Mouse (Mus musculus) spleen, embryonic (tissue): ENCODE data around the gene Prrt4.

Source experiments
- CTCF ChIA-PET: fragments of 350-600 bp; sonication (Branson Sonifier 250); formaldehyde crosslinking; loops from one replicate; lab custom pipeline; 2022; lab: Charles Lee

Prrt4 gene

DNA sequence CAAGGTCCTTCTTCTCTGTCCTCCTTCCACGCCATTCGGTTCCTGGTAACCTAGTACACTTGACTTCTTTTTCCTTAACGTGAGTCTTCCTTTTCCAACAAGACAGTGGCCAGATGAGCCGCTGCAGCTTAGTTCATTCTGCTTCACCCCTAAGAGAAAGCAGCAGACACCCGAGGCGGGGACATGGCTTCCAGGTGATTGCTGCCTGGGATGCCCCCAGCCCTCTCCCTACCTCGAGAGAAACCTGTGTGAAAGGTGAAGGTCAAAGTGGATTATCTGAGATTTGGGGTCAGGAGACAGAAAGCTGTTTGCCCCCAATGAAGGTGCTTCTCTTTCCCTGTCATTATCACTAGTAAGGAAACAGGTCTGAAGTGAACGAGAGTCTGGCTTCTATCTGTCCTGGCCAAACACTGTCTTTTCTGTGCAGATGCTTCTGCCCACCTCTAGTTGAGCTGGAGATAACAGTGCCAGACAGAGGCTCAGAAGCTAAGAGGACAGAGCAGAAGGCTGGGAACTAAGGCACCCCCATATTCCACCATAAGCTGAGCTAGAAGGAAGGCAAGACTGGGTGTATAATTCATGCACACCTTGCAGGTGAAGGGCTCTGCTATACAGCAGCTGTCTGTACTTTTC lies 20.0 kb upstream of the Prrt4 start:
- CTCF ChIA-PET = interaction anchor here (1.2 kb wide), 1 partner anchor 34 kb away, joined by 3 read pairs; the partner anchor contains the start of gene Rbm28

DNA sequence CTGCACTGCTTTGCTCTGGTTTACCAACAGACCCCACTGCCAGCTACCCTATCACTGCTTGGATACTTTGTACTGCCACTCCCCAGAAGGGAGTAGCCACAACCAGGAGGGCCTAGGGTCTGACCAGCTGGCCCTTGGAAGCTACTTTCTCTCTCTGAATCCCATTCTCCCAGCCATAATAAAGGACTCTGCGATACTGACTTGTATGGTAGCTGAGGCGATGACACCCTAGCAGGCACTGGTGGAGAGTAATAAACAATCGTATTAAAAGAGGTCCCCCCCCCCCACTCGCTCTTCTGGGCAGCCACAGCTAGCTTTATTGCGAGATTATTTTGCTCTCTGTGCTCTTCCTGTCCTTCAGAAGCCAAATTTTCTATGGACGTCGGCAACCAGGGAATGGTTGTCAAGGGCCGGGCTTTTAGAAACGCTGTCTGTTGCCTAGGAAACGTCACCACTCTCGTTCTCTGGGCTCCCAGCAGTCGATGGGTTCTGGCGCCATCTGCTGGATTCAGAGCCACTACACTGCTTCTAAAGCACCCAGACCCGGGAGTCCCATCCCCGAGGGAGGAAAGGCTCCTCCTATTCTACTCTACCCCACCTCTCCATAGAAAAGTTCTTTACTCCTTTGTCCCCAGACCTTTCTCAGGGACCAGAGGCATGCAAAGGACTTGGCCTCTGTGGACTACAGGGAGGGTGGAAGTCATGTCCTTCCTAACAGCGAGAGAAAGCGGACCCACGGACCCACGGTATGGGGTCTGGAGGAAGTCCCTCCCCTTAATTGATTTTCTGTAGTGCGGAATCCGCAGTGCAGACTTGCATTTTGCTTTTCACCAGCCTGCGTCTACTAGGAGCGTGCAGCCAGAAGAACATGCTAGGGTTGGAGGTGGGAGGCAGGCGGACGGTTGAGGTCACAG lies 19.2 kb upstream of the Prrt4 start:
- CTCF ChIA-PET = interaction anchor here (0.6 kb wide), 1 partner anchor 62 kb away, joined by 4 read pairs; no protein-coding TSS in a partner anchor

DNA sequence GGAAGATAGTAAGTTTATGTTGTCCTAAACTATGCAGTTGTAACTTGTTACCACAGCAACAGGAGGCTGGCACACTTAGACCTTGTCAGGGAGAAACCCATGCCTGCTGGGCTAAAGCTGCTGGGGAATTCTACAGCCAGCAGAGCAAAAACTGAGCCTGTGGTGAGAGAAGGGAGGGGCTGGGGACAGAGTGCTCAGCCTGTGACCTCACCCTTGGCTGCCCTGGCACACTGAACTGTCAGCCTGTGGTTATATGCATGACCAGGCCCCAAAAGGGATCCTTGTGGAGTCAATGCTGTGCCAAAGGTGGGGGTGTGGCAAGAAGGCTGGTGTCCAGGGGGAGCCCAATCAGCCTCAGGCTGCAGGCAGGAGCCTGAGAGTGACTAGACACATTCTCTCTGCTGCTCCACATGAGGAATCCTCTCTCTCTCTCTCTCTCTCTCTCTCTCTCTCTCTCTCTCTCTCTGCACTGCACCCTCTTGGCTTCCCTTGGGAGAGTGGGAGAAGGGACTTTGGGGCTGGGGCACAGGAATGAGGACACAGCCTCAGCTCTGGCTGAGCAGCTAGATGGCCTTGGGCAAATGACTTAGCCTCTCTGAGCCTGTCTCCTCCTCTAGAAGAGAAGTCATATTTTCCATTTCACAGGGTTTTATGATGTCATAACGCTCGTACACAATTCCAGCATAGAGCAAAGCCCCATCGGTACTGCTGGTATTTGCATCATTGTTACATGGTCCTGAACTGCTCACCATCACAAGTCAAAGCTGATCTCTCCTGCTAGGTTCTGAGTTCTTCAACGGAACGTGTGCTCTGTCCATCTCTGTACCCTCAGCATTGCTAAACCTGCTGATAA lies 16.7 kb upstream of the Prrt4 start:
- CTCF ChIA-PET = no interaction called here

DNA sequence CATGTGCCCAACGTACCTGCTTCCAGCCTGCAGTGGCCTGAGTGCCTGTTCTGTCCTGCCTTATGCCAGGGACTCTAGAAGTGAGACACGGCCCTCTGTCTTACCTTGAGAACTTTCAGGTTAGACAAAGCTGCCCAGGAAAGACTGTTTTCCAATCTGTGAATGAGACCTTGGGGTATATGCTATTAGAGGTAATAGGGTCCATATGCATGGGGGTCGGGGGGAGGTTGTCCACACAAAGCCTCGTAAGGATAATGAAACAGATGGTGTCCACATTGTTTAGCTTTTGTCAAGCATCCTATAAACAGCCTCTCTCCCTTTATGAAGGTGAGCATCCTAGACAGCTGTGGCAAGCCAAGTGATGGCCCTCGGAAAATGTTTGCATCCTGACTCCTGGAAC lies 15.8 kb upstream of the Prrt4 start:
- CTCF ChIA-PET = no interaction called here

DNA sequence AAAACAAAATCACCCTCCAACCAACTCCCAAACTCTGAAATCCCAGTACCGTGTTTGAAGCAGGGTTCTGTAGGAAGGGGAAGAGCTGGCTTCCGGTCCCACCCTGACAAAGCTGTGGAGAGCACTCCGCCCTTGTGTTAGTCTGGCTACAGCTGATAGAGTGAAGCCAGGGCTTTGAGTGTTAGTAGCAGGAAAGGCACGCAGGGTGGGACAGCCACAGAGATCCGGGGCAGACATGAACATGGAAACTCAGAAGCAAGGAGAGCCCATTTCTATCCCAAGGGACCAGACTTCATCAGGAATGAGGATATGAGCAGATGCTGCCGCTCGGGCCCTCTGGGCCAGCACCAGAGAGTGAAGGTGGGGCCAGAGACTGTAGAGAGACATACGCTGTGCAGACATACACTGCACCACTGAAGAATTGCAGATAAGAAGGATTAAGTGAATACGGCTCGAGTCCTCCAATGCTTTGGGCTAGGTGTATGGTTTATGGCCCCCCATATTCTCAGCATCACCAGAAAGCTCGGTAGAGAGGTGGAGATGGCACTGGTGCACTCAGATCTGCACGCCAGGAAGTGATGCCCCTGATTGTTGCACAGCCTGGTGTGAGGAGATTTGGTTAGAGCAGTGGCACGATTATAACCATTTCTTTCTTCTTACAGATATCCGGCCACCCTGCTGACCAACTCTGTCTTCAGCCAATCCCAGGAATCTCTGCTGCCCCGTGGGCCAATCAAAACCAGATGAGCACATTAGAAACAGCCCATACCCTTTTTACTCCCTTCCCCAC lies 14.8 kb upstream of the Prrt4 start:
- CTCF ChIA-PET = no interaction called here

DNA sequence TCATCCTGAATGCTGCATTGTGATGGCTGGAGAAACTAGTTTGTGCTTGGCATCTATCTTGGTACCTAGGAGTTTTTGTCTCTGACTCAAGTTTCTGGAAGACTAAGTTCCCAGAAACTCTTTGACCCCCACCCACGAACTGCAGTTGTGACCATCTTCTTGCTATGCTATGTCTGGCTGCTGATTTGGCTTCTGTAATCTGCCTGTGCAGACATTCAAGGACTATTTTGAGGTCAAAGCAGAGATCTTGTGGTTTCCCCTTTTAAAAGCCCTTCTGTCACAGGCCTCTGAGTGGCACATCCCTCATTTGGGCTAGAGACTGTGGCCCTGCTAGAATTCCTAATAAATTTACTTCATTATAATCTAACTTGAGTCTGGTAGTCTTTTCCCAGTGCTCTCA lies 8.6 kb upstream of the Prrt4 start:
- CTCF ChIA-PET = no interaction called here

DNA sequence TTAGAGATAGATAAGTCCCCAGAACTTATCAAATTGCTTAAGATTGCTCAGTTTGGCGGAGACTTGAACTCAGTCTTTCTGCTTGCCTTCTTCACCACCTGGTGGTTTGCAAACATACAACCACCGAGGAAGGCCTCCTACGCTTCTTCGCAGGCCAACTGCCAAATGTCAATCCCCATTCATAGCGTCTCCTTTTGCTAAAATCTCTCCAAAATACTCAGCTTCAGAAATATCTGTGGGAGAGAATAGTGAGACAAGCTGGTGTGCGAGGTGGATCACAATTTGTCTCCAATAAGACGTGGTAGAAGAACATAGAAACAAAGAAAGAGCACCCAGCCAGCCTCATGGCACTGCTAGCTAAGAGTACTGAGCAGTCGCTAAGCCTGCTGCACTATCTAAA lies 459 bp upstream of the Prrt4 start:
- CTCF ChIA-PET = no interaction called here

DNA sequence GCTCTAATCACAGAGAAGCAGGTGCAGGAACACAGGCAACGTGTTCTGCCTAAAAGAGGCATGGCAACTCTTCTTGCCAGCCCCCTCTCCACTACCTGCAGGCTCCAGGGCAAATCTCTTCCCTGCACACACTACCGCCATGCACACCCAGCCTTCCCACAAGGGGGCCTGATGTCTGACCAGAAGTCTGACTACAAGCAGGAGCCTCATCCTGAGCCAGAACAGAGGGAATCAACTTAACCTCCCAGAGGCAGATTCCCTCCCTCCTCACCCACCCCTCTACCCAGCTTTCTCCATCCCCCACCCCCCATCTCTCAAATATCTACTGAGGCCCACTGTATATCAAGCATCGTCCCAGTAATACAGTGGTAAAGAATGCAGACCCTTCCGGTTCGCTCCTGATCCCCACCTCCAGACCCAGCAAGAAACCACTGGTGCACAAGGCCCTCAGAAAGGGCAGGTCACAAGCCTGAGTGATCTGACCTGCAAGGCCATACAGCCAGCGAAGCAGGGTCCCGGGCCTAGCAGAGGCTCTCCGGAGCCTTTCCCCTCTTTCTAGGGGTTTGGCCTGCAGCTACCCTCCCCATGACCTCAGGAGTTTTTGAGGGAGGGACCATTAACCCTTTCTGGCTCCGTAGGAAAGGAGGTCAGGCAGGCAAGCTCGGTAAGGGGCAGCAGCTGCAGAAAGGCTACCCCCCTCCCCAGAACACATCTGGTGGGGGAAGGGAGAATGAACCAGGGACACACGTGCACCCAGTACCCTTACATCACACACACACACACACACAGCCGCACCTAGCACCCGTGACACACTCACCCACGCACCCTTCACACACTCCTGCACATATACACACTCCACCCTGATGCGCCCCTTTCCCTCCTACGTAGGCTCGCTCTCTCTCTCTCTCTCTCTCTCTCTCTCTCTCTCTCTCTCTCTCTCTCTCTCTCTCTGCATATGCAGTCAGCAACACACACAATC lies 1.2 kb downstream of the Prrt4 start:
- CTCF ChIA-PET = no interaction called here

DNA sequence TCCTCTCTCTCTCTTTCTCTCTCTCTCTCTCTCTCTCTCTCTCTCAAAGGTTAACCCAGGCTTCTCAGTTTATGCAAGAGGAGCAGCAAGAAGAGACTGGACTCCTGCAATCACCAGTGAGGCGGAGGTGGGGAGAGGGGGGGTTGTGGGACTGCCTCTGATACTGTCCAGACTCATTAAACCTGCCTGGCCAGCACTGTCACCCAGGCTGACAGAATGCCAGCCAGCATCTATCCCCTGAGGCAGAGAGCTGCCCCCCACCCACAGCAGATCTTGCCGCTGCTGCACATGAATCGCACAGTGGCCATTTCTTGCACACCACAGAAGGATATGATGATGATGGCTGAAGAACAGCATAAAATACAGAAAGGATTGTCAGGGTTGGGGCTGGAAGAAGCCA lies 4.3 kb downstream of the Prrt4 start:
- CTCF ChIA-PET = no interaction called here

DNA sequence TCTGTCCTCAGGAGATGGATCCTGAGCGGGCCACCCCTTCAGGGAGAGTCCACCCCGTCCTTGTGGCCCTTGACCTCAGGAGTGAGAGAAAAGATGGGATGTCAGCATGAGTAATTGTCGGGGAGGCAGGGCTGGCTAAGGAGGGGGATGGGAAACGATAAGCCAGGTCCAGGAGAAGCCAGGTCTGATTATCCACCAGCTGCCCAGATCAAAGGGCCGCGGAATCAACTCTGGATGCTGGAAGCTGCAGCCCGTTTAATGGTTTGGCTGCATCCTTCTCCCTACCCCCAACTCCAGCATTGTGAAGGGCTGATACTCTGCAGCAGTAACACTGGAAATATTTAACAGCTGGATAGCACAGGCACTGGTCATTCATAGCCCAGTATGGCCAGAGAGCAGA lies 5.0 kb downstream of the Prrt4 start:
- CTCF ChIA-PET = no interaction called here

DNA sequence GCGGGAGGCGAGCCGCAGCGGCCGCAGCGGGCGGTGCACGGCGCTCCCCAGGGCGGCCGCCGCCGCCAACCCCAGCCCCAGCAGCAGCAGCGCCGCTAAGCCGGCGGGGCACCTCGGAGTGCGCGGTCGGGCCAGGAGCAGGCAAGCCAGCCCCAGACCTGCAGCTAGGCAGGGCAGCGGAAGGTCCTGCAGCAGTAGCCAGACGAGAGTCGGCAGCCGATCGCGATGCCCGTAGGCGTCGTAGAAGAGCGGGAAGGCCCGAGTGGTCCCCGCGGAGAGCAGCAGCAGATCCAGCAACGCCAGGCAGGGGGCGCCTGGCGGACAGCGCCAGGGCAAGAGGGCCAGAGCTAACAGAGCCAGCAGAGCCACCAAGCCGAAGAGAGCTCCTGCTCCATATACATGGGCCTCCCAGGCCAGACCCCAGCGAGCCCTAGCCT lies 8.4 kb downstream of the Prrt4 start:
- CTCF ChIA-PET = no interaction called here

DNA sequence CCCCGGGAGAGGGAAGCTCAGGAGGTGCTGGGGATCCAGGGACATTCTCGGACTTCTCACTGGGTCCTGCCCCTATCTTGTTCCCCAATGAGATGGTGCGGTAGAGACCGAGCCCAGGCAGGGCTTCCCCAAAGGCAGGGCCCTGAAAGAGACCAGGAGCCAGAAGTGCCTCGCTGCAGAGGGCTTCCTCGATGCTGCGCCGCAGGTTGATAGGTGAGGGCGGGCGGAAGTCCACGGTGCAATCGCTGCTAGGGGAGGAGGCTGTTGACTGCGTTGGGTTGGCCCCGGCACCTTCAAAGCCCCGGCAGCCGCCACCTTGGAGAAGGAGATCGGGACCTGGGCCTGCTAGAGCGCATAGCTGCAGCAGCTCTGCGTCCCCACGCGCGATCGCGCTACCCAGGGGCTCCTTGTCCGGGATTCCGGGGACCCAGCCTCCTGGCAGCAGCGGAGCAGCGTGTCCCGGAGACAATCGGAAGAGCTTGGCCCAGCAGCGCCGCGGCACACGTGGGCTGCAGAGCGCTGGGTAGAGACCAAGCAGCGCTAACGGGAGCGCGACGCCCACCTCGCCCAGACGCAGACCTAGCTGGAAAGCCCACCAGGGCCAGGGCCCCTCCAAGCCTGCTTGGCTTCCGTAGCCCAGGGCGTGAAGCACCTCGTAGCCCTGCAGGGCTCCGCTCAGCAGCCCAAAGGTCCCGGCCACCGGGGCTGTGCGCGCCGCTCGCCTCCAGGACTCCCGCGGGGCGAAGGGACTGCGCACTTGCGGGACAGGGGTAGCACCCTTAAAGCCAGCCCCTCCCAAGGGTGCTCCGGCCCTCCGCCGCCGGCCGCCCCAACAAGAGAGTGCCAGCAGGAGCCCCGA lies 9.1 kb downstream of the Prrt4 start:
- CTCF ChIA-PET = interaction anchor here (0.6 kb wide), 2 partner anchors 53 to 434 kb away, joined by 3 read pairs; no protein-coding TSS in a partner anchor

DNA sequence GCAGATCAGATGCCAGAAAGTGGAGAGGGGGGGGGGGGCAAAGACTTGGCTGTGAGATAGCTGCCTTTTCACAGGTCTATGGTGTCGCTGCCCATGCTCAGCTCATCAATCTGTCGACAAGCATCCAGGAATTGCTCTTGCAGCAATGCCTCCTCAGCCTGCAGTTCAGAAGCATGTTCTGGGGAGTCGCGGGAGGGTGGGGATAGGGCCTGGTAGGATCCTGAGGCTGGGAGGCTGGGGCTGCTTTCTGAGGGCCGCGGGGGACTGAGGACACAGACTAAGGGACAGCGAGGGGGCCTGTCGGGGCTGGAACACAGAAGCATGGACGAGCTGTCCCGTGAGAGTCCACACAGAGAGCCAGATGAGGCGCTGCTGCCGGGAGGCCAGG lies 9.7 kb downstream of the Prrt4 start:
- CTCF ChIA-PET = interaction anchor here (0.6 kb wide), 2 partner anchors 84 to 435 kb away, joined by 3 to 9 read pairs; no protein-coding TSS in a partner anchor

DNA sequence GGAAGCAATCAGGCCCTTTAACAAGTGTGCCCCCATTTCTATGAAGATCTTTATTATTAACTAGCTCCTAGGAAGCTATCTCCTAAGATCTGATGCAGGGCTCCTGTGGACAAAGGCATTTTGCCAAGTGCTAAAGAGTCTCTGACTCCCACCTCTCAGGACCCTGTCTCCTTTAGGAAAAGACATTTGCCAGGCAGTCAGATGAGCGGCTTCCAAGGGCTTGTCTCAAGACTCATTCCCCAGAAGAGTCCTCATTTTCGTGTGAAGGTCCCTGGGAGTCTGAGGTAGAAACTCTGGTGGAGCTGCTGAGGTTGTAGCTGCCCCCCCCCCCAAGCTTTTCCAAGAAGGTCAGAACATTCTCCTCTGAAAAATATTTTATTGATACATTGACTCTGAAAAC lies 10.5 kb downstream of the Prrt4 start:
- CTCF ChIA-PET = interaction anchor here (0.6 kb wide), 1 partner anchor 85 kb away, joined by 9 read pairs; no protein-coding TSS in a partner anchor

DNA sequence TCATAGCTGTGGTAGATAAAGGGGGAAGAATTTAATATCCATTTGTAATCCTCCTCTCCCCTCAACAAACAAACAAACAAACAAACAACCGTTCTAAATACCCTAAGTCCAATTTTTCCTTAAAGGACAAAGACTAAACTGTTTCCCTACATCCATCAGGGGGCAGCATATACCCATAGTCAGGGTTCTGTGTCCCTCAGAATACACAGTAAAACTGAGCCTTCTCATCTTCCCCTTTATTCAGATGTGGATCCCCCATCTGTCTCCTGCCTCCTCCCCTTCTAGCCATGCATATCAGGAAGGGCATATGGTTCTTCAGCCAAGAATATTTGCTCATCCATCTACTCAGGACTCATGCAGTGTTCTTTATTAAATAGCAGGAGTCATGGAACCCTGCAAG lies 13.2 kb downstream of the Prrt4 start:
- CTCF ChIA-PET = no interaction called here

DNA sequence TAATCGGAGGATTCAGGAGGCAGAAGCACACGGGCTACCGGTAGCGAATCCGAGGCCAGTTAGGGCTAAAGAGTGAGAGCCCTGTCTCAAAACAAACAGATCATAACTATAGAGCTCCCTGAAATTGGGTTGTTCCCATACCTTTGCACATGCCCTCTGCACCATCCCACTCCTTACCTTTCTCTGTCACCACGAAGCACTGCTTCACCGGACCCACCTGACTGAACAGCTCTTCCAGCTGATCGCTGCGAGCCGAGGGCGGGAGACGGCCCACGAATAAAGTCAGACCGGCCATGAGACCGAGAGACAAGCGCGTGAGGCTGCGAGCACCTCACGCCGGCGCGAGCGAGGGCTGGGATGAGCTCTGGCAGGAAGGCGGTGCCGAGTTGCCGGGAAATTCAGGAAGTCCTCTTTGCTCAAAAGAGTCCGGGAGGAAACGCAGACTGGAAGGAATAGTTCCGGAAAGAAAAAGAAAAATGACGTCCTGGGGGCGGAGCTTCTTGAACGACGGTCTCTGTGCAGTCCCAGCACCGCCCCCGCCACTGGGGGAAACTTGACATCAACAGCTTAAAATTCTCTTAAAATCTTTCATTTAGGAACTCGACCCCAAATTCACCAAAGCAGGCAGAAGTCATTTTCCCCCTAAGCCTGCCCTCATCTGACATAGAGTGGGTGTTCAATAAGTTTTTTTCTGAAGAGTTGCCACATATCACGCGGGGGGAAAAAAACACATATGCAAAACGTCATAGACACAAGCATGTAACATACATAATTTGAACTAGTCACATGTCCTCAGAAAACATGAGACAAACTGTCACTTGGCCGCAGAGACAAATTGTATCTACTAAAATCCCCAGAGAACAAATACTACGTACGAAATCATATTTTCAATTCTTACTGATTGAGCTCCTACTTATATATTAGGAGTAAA lies 14.8 kb downstream of the Prrt4 start, which contains the start of gene Rbm28:
Gene Rbm28 (minus strand): TSS at position 693 of the 931 bp plus-strand sequence.
- CTCF ChIA-PET = interaction anchor here (1.0 to 1.2 kb wide), 2 partner anchors 35 to 183 kb away, joined by 3 read pairs; partner anchors contain the start of gene Calu

DNA sequence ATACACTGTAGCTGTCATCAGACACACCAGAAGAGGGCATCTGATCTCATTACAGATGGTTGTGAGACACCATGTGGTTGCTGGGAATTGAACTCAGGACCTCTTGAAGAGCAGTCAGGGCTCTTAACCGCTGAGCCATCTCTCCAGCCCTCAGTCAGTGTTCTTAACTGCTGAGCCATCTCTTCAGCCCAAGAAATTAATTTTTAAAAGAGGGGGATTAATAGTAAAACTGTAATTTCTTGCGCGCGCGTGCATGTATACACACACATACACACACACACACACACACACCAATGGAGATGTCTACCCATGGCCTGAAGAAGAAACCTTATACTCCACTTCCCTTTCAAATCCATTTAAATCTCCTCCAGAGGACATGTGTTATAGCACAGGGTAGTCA lies 18.1 kb downstream of the Prrt4 start:
- CTCF ChIA-PET = interaction anchor here (0.6 kb wide), 1 partner anchor 765 kb away, joined by 5 read pairs; no protein-coding TSS in a partner anchor
